8 mouse cellular contexts compared by ENCODE assay signal in genomic region chr5:139546771-139547420, GRCm38 (mm10). TPM values are rescaled to one million over a fixed set of nuclear protein-coding genes. Genes with fewer than 3 reads are reported as not detected.
DNase-seq lines count a peak whose midpoint lies in the region; ATAC-seq and TF ChIP-seq lines count a peak whose summit lies in the region.

No protein-coding gene starts in this region.

- no peaks in the 10 kb centered on the region for H3K4me1 ChIP-seq in intestine, embryonic 14.5 days (replicated peaks; ENCODE audit: control insufficient read depth, insufficient read depth, low read length)
- peaks cover 6% of the 10 kb centered on the region; the same call in 1 of the 2 replicates for H3K4me1 ChIP-seq in intestine, embryonic 16.5 days (ENCODE audit: control insufficient read depth, insufficient read depth, low read length)
- peaks cover 44% of the 10 kb centered on the region for H3K4me1 ChIP-seq in forebrain, embryonic 13.5 days
- H3K4me1 ChIP-seq in midbrain, embryonic 12.5 days = peaks cover 43% of the 10 kb centered on the region
- H3K4me1 ChIP-seq in thymus, adult 2 months (replicated peaks; ENCODE audit: control insufficient read depth, insufficient read depth, low read length) = no peaks in the 10 kb centered on the region

- H3K4me2 ChIP-seq in intestine, embryonic 14.5 days (ENCODE audit: low read length) = no peak overlapping the region
- H3K4me2 ChIP-seq in intestine, embryonic 16.5 days (ENCODE audit: low read depth, low read length) = no peak overlapping the region
- H3K4me2 ChIP-seq in forebrain, embryonic 13.5 days = peak overlapping the region; percentile 45
- H3K4me2 ChIP-seq in midbrain, embryonic 12.5 days (replicated peaks) = peak overlapping the region; percentile 52

- peak; percentile 70 for DNase-seq in intestine, embryonic 14.5 days (ENCODE audit: low spot score)
- DNase-seq in cerebellum, adult 9-11 months = peak; percentile 61
- DNase-seq in frontal cortex, adult 2 months (ENCODE audit: extremely low spot score in 1 of 2, low spot score in 1 of 2) = no peak
- DNase-seq in thymus, adult 2 months = no peak

- no peak for TF ChIP-seq POLR2A in thymus, adult 2 months (IDR thresholded peaks at IDR 0.05; ENCODE audit: control insufficient read depth, extremely low read depth, insufficient read depth, low read length, poor library complexity)

- no peak overlapping the region for H3K4me3 ChIP-seq in intestine, embryonic 14.5 days (ENCODE audit: low read depth, low read length)
- H3K4me3 ChIP-seq in intestine, embryonic 16.5 days (ENCODE audit: low read length) = no peak overlapping the region
- peak overlapping the region; percentile 34 for H3K4me3 ChIP-seq in forebrain, embryonic 13.5 days
- peak overlapping the region; percentile 56 for H3K4me3 ChIP-seq in midbrain, embryonic 12.5 days
- H3K4me3 ChIP-seq in thymus, adult 2 months (ENCODE audit: control insufficient read depth, insufficient read depth, low read length) = no peak overlapping the region

- ATAC-seq in intestine, embryonic 14.5 days (replicated peaks; ENCODE audit: low FRiP score, low TSS enrichment, low read depth) = no peak
- ATAC-seq in intestine, embryonic 16.5 days = no peak
- no peak for ATAC-seq in forebrain, embryonic 13.5 days
- ATAC-seq in midbrain, embryonic 12.5 days (ENCODE audit: low FRiP score, low read depth) = no peak
- no peak for ATAC-seq in frontal cortex, adult (ENCODE audit: low TSS enrichment)

- TF ChIP-seq CTCF in thymus, adult 2 months (IDR thresholded peaks at IDR 0.05; ENCODE audit: borderline replicate concordance, control insufficient read depth, extremely low read depth, insufficient read depth, low read length, poor library complexity) = no peak

- H3K9ac ChIP-seq in intestine, embryonic 14.5 days (ENCODE audit: low read length) = no peak overlapping the region
- H3K9ac ChIP-seq in intestine, embryonic 16.5 days (ENCODE audit: low read depth, low read length) = no peak overlapping the region
- H3K9ac ChIP-seq in forebrain, embryonic 13.5 days = peak overlapping the region; percentile 49
- H3K9ac ChIP-seq in midbrain, embryonic 12.5 days (replicated peaks) = peak overlapping the region; percentile 78

- no peaks in the 10 kb centered on the region for H3K9me3 ChIP-seq in intestine, embryonic 14.5 days (ENCODE audit: control insufficient read depth, low read length)
- H3K9me3 ChIP-seq in intestine, embryonic 16.5 days (ENCODE audit: control insufficient read depth, low read length) = no peaks in the 10 kb centered on the region
- no peaks in the 10 kb centered on the region for H3K9me3 ChIP-seq in forebrain, embryonic 13.5 days (replicated peaks)
- no peaks in the 10 kb centered on the region for H3K9me3 ChIP-seq in midbrain, embryonic 12.5 days

- WGBS in intestine, embryonic 14.5 days = 1% methylated on average over 66 of the region's 68 CpGs
- WGBS in intestine, embryonic 16.5 days = 1% methylated on average over 67 of the region's 68 CpGs
- WGBS in forebrain, embryonic 13.5 days = under 1% methylated on average over 56 of the region's 68 CpGs
- WGBS in midbrain, embryonic 12.5 days = under 1% methylated on average over 65 of the region's 68 CpGs
- WGBS in thymus, adult 2 months = 3% methylated on average over 66 of the region's 68 CpGs

- H3K27me3 ChIP-seq in intestine, embryonic 14.5 days (replicated peaks; ENCODE audit: control insufficient read depth, insufficient read depth, low read length) = peaks cover 97% of the 10 kb centered on the region
- H3K27me3 ChIP-seq in intestine, embryonic 16.5 days (replicated peaks; ENCODE audit: control insufficient read depth, insufficient read depth, low read length) = peaks cover 91% of the 10 kb centered on the region
- peaks cover 98% of the 10 kb centered on the region for H3K27me3 ChIP-seq in forebrain, embryonic 13.5 days
- peaks cover 97% of the 10 kb centered on the region for H3K27me3 ChIP-seq in midbrain, embryonic 12.5 days
- peaks cover 46% of the 10 kb centered on the region for H3K27me3 ChIP-seq in thymus, adult 2 months (ENCODE audit: control insufficient read depth, insufficient read depth, low read length)

- no peak overlapping the region for H3K27ac ChIP-seq in intestine, embryonic 14.5 days (ENCODE audit: low read depth)
- no peak overlapping the region for H3K27ac ChIP-seq in intestine, embryonic 16.5 days (ENCODE audit: low read length)
- peak overlapping the region; percentile 54; the same call in 1 of the 2 replicates for H3K27ac ChIP-seq in forebrain, embryonic 13.5 days
- peak overlapping the region; percentile 90 for H3K27ac ChIP-seq in midbrain, embryonic 12.5 days (replicated peaks)
- H3K27ac ChIP-seq in thymus, adult 2 months (ENCODE audit: control insufficient read depth, insufficient read depth, low read length) = no peak overlapping the region

- H3K36me3 ChIP-seq in intestine, embryonic 14.5 days (ENCODE audit: control insufficient read depth, insufficient read depth, low read length) = no peaks in the 10 kb centered on the region
- no peaks in the 10 kb centered on the region for H3K36me3 ChIP-seq in intestine, embryonic 16.5 days (ENCODE audit: control insufficient read depth, insufficient read depth, low read length)
- H3K36me3 ChIP-seq in forebrain, embryonic 13.5 days (ENCODE audit: poor library complexity, severe bottlenecking) = no peaks in the 10 kb centered on the region
- no peaks in the 10 kb centered on the region for H3K36me3 ChIP-seq in midbrain, embryonic 12.5 days
- H3K36me3 ChIP-seq in thymus, adult 2 months (ENCODE audit: control insufficient read depth, insufficient read depth, low read length) = no peaks in the 10 kb centered on the region

RNA-seq across cellular contexts. Expression of gene Uncx, which starts 3.6 kb away (rescaled TPM):
- not detected in 2 replicates for polyA plus RNA-seq in intestine, embryonic 14.5 days (2014; fragmentation: Nextera tagmentation; extraction: Ambion mirVana)
- polyA plus RNA-seq in intestine, embryonic 16.5 days (2015; fragmentation: Nextera tagmentation; extraction: Ambion mirVana) = not detected in 2 replicates
- polyA plus RNA-seq in forebrain, embryonic 13.5 days (2015; fragmentation: Nextera tagmentation; extraction: Ambion mirVana) = 8.5 and 18.1 TPM in 2 replicates
- 84.9 and 90.8 TPM in 2 replicates for polyA plus RNA-seq in midbrain, embryonic 12.5 days (2016; fragmentation: Nextera tagmentation; extraction: Ambion mirVana)
- 0.08 and 0.44 TPM in 2 replicates for polyA plus RNA-seq in frontal cortex, adult 2 months (2012; rRNA removed)
- 0.24 and 0.26 TPM in 2 replicates for polyA plus RNA-seq in thymus, adult 2 months (2012; rRNA removed)

Comparison
In these comparisons a context has a peak if more than half of its experiments do, and no peak if none do; other contexts are left out.
1. DNase-seq: peak in intestine, embryonic 14.5 days (single experiment) and cerebellum, adult 9-11 months (single experiment); none in frontal cortex, adult 2 months (0 of 2) and thymus, adult 2 months (single experiment).
2. H3K27ac ChIP-seq: peak in forebrain, embryonic 13.5 days (single experiment) and midbrain, embryonic 12.5 days (single experiment); none in intestine, embryonic 14.5 days (single experiment), intestine, embryonic 16.5 days (single experiment) and thymus, adult 2 months (single experiment).
3. H3K4me2 ChIP-seq: peak in forebrain, embryonic 13.5 days (single experiment) and midbrain, embryonic 12.5 days (single experiment); none in intestine, embryonic 14.5 days (single experiment) and intestine, embryonic 16.5 days (single experiment).
4. H3K4me3 ChIP-seq: peak in forebrain, embryonic 13.5 days (single experiment) and midbrain, embryonic 12.5 days (single experiment); none in intestine, embryonic 14.5 days (single experiment), intestine, embryonic 16.5 days (single experiment) and thymus, adult 2 months (single experiment).
5. H3K9ac ChIP-seq: peak in forebrain, embryonic 13.5 days (single experiment) and midbrain, embryonic 12.5 days (single experiment); none in intestine, embryonic 14.5 days (single experiment) and intestine, embryonic 16.5 days (single experiment).